Mouse (Mus musculus) adrenal gland, adult 18-20 months (tissue): ENCODE data around the gene Chst3. TPM values are rescaled to one million over a fixed set of nuclear protein-coding genes. Genes with fewer than 3 reads are reported as not detected.
"Not testable (repeated sequence)": the region's sequence is repeated elsewhere in the genome, so short reads cannot be mapped to it uniquely, and the experiment has no call there.

Experiments
- DNase-seq, 2 experiments: peaks; one replicate each; pipeline ENCODE4 v3.0.0; 2021 to 2022; ENCODE audit warnings: low spot score in 2 of 2
- total RNA-seq, 2 experiments: library from RNA; stranded (reverse); gene quantifications; 1 replicate in 1 of 2; 2 replicates in 1 of 2; pipeline ENCODE4 v1.2.3; 2021

The Chst3 gene
- total RNA-seq, 2 experiments from 2014 or later, result 0.77 to 0.86 TPM

DNA sequence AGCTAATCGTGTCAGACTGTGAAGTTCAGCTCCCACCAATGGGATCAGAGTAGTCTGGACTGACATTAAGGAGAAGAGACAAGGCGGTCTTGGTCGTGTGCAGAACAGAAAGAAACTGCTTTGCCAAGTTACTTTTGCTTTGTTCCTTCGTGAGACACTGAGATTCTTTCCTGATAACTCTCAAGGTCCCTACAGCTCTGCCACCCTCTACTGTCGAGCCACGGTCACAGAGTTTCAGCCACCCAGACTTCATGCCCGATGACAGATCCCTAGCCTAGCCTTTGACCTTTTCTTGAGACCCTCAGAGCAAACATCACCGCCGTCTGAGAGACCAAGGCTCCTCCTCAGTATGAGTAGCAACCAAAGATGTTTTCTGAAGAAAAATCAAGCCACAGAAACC lies 14.9 kb upstream of the Chst3 start:
- DNase-seq, result no peak

DNA sequence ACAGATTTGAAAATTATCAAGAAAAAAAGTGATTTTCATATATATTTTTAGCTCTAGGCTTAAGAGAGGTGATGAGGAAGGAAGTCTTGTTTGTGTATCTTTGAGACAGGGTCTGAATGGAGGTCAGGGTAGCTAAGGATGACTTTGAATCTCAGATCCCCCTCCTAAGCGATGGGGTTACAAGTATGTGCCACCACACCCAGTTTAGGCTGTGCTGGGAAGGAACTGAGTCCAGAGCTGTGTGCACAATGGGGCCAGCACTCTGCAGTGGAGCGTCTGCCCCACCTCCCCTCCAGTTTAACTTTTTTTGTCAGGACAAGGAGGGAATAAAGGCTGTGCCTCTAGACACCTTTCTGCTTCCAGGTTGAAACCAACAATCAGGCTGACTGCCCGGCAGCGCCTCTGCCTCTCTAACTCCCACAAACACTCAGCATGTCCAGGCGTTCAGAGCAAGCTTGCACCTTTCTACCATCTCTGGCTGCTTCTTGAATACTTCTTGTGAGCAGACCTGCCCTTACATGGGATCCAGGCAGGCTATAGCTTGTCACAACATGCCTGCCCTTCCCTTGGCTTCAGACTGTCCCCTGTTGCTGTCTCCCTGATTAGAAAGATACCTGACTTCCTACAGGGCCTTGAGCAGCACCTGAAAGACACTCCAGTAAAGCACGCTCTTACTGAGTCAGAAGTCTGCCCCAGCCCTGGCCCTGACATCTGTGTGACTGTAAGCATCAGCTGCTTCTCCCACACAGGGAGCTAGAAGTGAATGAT lies 11.4 kb upstream of the Chst3 start:
- no peak for DNase-seq

DNA sequence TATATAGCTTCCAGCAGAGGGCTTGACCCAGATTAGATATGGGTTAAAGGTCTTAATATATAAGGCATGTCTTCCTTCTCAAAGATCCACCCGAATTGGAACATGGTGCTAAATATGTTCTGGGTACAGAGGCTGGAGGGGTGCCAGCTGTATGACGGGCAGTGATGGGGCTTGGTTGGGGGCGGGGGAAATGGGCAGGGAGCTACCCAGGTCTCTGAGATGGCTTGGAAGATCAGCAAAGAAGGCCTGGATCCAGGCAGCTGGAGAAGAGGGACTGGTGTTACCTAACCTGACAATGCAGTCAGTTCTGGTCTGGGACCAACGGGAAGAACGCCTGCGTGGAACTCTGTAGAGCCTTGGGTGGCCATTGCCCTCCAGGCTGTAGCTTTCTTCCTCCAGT lies 10.1 kb upstream of the Chst3 start:
- no peak for DNase-seq

DNA sequence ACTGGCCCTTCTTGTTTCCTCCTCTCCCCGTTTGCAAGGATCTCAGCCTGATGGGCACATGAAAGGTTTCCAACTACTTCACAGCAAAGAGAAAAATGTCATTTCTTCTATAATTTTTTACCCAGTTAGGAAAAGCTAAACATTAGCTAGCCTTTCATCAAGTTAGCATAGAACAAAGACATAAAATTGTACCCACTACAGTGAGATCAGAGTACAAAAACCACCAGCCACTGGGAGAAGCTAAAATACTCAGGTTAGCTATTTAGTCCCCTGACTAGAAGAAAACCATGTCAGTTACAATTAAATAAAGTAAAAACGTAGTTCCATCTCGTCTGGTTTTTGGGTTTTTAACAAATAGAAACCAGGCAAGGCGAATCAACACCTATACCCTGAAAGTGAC lies 8.6 kb upstream of the Chst3 start:
- no peak for DNase-seq

DNA sequence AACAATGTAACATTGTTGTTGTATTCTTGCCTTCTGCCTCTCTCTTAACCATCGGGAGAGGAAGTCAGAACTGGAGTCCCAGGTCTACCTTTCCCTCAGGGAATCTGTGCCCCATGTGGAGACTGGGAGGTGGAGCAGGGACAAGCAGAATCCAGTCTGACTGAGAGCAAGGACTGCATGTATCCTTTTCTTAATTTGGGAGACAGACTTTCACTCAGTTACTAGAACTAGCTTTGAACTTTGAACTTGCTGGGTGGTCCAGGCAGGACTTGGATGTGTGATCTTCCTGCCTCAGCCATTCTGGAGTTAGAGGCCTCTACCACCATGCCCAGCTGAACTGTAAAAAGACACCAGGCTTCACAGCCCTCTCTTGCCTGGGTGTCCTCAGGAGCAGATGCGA lies 5.5 kb upstream of the Chst3 start:
- DNase-seq, result no peak

DNA sequence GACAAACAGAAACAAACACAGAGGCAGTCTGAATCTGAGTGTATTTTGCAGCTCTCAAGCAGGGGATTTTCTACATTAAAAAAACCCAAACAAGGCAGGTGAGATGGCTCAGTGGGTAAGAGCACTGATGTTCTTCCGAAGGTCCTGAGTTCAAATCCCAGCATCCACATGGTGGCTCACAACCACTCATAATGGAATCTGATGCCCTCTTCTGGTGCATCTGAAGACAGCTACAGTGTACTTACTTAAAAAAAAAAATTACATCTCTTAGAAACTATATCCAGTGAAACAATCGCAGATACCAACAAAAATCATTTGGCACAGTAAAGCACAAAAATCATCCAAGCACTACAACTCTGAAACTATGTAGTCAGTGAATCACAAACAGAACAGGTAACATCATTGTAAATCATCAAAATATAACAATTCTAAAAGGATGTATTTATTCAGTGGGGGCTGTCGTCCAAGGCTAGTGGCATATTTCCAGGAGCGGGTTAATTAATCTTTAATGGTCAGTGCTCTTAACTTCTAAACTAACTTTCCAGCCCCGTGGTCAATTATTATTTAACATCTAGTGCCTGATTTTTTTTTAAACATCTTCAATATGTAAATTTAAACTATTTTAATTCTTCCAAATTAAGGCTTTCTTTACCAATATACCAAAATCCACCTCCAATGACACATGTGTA lies 2.7 kb upstream of the Chst3 start:
- DNase-seq, result not testable (repeated sequence)

DNA sequence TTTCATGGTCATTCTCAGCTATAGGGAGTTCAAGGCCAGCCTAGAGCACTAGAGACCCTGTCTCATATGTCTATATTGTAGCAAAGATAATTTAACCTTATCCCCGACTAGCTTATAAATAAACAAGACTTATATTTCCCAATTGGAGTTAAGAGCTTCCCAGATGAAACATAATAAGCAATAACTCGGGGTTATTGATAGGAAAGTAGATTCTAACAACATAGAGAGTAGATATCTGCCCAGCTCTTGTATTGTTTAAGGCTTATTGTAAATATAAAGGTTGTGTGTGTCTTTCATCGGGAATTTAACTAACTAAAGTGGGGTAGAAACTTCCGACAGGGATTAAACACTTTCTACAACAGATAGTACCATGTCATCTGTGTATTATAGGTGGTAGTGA lies 1.5 kb upstream of the Chst3 start:
- no peak for DNase-seq

DNA sequence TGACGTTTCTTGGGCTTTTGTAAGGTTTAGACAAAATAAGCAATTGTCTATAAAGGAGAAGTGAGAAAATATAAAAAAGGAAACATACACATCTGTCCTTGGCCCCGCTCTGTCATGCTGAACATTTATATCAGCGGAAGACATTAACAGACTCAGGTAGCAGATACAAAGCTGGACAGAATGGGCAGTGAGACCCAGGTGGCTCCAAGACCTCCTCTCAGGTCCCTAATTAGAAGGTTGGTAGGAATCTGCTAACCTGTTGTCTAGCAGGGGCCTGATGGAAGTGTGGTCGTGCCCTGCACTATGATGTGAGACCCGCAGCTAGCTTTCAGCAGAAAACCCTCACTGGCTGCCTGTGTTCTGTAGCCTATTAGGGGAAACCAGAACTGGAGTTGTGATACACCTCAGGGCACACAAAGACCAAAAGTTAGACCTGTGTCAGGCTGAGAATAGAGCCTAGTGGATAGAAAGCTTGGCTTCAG lies 1.0 kb upstream of the Chst3 start:
- DNase-seq, result no peak

DNA sequence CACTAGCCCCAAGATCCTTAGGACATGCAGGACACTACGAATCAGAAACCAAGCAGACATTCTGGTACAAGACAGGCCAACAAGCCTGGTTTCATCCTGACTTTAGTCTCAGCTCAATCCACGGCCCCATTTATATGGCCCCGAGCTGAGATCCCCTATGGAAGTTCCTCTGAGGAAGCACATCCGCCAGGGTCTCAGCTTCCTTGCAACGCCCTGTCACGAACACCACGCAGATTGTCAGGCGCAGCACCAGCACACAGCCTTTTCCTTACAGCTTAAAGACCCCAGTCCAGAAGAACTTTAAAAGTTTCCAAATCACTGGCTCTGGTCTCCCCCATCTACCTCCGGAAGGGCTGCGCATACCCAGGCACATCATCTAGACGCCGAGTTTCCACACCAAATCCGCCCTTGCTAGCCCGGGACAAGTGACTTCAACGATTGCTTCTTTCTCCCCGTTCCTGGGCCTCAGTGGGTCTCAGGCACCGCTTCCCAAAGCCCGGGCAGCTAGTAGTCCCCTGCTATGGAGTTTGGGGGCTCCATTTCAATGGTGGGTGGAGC lies 948 bp downstream of the Chst3 start:
- no peak for DNase-seq

DNA sequence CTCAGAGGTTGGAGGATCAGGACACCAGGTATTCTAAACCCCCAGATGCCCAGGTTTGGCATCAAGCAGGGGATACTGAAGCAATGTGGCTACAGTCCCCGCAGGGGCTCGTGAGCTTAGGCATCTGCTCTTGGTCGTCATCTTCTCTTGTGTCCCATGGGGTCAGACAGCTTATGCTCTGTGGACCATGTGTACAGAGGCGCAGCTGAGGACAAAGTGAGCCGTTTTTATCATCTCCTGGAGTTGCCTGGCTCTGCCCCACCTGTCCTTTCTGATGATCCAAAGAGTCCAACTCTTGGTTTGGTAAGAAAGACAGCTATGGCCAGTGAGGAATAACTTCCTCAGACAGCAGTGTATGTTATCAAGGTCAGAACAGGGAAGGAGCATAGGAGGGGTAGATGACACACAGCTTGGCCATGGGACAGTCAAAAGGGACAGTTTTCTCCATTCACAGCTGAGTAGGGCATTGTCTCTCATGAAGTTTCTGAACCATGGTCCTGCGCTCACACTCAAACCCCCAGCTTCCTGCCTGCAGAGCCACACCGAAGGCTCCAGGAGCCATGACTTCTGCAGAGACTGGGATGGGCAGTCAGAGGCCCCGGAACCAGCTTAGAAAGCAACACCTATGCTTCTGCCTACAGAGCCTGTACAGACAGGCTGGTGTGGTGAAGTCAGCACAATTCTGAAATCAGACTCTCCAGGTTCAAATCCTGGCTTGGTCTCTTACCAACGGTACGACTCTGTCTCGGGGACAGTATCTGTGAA lies 2.5 kb downstream of the Chst3 start:
- no peak for DNase-seq

DNA sequence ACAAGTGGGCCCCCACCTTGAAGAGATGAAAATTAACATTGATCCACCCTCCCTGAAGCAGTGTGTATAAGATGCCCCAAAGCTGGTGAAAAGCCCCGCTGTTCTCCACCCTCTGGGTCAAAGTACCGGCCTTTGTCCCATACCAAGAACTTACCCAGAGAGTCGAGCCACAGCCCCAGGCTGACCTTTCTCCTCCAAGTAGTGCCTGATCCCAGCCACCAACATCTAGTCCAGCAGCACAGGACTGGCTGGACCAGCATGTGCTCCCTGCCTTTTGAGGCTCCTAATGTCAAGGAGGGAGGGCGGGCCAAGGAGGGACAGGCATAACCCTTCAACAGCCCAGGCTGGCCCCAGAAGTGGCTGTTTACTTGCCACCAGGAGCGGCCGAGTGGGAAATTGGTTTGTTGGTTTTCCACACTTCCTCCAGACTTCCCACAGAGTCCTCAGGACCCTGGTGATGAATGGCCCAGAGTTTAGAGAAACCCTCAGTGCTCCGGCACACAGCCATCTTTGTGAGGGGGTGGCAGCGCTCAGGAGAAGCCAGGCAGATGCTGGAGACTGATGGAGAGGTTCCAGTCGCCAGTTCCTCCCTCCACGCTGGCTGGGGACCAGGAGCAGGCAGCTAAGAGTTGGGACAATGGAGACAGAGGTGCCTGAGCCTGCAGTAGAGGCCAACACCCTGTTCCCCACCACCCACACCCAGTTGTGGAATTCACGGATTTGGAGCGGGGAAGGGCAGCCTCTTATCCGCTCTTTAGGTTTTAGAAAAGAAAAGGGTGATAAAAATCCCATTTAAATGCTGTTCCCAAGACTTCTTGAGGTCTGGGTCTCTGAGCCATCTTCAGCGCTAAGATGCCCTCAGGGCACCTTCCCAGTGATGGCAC lies 3.7 kb downstream of the Chst3 start:
- no peak for DNase-seq

DNA sequence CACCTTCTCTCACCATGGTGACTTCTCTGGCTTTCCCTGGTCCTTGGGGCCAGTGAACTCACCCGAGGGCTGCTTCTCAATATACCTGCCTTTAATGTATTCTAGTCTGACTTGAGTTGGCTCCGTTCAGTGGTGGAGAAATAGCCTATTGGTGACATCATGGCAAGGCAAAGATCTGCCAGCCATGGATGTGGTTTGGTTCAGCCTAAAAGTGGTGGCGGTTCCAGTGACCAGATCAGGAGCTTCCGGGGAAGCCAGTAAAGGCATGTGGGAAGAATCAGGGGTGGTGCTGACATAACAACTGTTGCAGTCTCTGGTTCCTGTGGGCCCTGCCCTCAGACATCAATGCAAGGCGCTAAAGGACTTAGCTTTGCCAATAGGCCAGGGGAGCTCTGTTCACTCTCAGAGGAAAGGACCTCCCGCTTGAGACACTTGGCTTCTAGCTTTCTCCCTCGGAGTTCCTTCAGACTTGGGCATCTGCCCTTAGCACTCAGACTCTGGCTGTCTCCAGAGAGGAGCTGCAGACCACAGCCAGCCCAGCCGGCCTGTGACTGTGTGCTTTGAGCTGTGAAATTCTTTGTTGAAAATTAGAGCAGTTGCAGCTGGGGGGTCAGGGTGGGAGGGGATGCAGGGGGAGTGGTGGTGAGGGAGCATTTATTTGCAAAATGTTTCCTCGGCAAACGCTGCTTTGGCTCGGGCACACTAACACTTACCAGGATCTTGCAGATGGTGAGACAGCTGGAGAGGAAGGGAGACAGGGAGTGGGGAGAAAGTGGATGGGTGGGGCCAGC lies 6.3 kb downstream of the Chst3 start:
- no peak for DNase-seq

DNA sequence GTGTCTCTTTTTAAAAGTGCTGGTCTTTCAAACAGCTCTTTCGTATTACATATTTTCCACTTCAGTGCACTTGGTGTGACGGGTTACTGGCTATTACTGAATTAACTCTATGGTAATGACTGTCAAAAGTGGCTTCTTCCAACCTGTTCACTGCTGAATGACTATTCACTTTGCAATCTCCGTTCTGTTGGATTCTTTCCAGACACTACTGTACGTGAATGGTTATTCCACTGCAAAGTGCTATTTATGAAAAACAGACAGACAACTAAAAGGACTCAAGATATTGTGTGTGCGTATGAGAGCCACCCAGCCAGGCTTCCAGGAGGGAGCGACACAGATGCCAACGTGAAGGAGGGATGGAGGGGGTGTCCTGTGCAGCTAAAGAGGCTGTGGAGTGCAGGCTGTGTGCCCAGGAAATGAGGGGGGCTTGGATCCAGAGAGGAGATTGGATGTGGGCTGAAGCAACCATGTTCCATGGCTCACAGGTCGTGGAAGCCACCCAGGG lies 7.5 kb downstream of the Chst3 start:
- DNase-seq, result no peak

DNA sequence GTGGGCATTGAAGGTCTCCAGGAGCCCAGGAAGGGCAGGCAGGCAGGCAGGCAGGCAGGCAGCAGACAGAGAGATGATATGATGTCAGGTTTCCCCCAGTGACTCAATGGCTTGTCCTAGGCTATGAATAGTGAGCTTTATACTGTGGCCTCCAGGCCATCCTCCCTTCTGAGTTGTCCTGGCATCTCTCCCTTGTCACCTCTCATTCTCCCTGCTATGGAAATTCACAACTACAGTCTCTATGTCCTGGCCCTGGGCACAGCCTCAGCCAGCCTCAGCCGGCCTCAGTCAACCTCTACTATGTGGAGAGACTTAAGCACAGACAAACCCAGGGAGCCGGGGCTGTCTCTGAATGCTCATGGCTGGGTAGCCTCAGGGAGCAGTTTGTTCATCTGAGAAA lies 8.6 kb downstream of the Chst3 start:
- DNase-seq, result no peak

DNA sequence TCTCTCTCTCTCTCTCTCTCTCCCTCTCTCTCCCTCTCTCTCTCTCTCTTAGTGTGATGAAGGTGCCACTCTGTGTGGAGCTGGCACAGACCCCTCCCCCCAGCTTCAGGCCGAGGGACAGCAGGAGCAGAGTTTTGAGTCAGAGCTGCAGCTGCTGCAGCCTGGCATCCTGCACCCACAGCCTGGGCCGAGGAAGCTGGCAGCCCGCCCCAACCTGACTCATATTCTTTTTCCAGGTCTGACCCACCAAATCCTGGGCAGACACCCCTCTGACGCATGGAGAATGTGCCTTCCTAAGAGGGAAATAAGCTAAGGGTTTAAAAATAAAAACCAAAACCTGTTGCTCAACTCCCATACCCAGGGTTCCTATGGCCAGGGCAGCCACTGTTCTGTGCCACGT lies 9.8 kb downstream of the Chst3 start:
- peak; percentile 69 to 80 for DNase-seq

DNA sequence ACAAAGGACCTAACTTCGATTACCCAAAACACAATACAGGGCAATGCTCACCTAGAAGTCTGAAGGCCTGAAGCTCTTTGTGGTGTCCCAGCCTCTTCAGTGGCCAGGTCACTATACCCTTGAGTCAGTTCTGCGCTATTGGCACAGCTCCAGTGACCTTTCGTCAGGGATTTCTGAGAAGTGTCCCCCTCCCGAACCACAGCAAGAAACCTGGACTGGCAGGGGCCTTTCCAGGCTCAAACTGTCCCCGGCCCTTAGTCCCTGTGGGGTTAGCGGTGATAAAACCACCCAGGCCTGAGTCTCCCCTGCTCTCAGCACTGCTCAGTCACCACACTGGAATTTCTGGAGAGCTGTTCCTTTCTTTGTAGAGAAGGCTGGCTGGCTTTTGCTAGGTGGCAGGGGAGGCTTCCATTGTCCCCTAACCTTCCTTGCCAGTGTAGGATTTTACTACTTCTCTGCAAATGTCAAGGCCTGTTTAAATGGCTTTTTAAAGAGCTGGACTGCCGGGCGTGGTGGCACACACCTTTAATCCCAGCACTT lies 11.8 kb downstream of the Chst3 start:
- DNase-seq, result peak in 1 of 2 experiments; percentile 56

DNA sequence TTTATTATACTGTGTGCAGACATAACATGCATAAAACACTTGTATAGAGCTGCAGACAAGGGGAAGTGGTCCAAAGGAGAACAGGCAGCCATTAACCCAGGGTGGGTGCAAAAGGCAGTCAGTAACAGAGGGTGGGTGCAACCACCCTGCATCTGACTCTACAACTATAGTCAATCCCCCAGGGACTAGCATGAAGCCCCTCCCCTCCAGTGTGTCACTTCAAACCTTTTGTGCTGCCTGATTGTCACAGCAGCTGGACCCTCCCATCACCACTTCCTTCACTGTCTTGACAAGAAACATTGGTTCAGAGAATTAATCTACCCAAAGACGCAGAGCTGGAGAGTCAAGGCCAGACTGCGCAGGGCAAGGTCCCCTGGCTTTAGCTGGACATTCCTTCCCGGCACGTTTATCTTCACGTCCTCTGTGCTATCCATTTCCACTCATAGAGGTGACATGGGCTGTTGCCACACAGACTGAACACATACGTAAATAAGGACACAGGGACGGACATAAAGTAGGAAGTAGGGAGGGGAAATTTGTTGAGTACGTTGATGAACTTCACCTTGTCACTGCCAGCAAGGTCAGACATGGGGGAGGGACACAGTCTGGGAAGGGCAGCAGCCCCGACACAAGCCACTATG lies 13.3 kb downstream of the Chst3 start:
- DNase-seq, result no peak

DNA sequence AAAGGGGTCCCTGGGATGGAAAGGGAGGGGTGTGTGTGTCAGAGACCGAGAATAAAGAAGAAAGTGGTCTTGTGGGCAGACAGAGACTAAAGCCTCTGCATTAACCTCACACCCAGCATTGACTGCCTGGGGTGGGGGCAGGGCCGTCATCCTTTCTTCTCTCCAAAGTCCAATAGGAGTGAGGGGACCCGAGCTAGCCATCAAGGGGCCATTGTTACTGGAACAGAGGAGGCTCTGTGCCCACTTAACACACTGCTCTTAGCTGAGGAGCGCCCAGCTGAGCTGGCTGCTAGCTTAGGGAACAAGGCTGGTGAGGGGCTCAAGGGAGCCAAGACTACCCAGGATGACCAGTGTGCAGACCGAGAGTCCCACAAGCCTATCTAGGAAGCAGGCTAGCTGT lies 16.3 kb downstream of the Chst3 start:
- no peak for DNase-seq

DNA sequence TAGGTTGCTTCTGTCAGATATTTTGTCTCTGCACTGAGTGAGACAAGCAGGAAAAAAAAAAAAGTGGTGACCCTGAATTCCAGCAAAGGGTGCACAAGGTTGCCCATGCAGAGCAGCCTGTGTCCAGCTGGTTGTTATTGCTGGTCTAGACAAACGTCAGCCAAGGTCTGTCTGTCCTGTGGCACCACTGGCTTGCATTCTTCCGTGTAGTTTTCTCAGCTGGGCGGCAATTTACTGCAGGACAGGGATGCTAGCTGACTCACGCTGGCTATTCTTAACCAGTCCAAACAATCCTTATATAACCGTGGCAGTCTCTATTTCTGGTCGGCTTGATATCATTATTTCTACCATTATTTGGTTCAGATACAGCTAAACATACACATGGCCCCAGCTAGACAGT lies 18.1 kb downstream of the Chst3 start:
- no peak for DNase-seq
